Mouse (Mus musculus): ENCODE data around the gene Rfx2.

Rfx2 gene

GRCm38 (mm10) chr17:56727659-56728058, 103.2 kb downstream of the Rfx2 start:
- DNase-seq (ENCODE audit: low read depth, low spot score), result peak; percentile 35
- Histone ChIP-seq H3K36me3 (ENCODE audit: control insufficient read depth, insufficient read depth, low read length, poor library complexity, severe bottlenecking) (peaks cover 3% of the 10 kb centered on the region; the same call in 1 of the 2 replicates), H3K27me3 (ENCODE audit: control insufficient read depth, insufficient read depth, low read length, poor library complexity, severe bottlenecking) (no peaks in the 10 kb centered on the region)

GRCm38 (mm10) chr17:56727029-56727649, 103.7 kb downstream of the Rfx2 start:
- Histone ChIP-seq H3K27me3 (ENCODE audit: control insufficient read depth, insufficient read depth, low read length, poor library complexity, severe bottlenecking) (no peaks in the 10 kb centered on the region), H3K36me3 (ENCODE audit: control insufficient read depth, insufficient read depth, low read length, poor library complexity, severe bottlenecking) (peaks cover 3% of the 10 kb centered on the region; the same call in 1 of the 2 replicates)
- no peak for DNase-seq (ENCODE audit: low read depth, low spot score)

Data from splenic B cell, adult 2 months (primary cell).